Mouse (Mus musculus) neutrophil, adult 5-6 weeks (primary cell): ENCODE data around the gene Olfr1441. TPM values are rescaled to one million over a fixed set of nuclear protein-coding genes. Genes with fewer than 3 reads are reported as not detected.

Experiments
- ATAC-seq: fragments of 151-379, 151-347 bp; 2 replicates; pipeline ENCODE4 v1.8.0; 2017; ENCODE audit warnings: mild to moderate bottlenecking, moderate TSS enrichment; ENCODE audit not compliant: insufficient number of reproducible peaks, poor library complexity, low FRiP score, severe bottlenecking; ENCODE audit errors: extremely low read depth
- total RNA-seq: library from RNA; stranded (forward); fragments of 200-1000 nt; gene quantifications from 2 replicates; pipeline ENCODE4 v1.2.3, GENCODE M21; 2017

Olfr1441 gene
- total RNA-seq = not detected in 2 replicates

- ATAC-seq = no peak
These were observed at the start of gene Olfr1441 for GRCm38 (mm10) chr19:12417361-12417760. Gene Olfr1441 (plus strand): TSS chr19:12417433.

- ATAC-seq = no peak
These were observed 44.2 kb upstream of the Olfr1441 start for GRCm38 (mm10) chr19:12373004-12373403.

GRCm38 (mm10) chr19:12374465-12375025 is 42.7 kb upstream of the Olfr1441 start:
- no peak for ATAC-seq

GRCm38 (mm10) chr19:12386979-12387378 is 30.3 kb upstream of the Olfr1441 start, which contains the start of gene Olfr1440:
Gene Olfr1440 (plus strand): TSS chr19:12387279.
- ATAC-seq = no peak

GRCm38 (mm10) chr19:12413737-12414136 is 3.5 kb upstream of the Olfr1441 start:
- no peak for ATAC-seq

- no peak for ATAC-seq
These were observed 1.1 kb downstream of the Olfr1441 start for GRCm38 (mm10) chr19:12418312-12418711.

GRCm38 (mm10) chr19:12420555-12420954 is 3.3 kb downstream of the Olfr1441 start:
- ATAC-seq = no peak

- ATAC-seq = no peak
These were observed 4.4 kb downstream of the Olfr1441 start for GRCm38 (mm10) chr19:12421680-12422079.

GRCm38 (mm10) chr19:12427101-12427500 is 9.9 kb downstream of the Olfr1441 start:
- ATAC-seq = peak; percentile 73

- ATAC-seq = no peak
These were observed 10.4 kb downstream of the Olfr1441 start, which contains the start of gene Pfpl for GRCm38 (mm10) chr19:12427605-12428004. Gene Pfpl (plus strand): TSS chr19:12427905.

- ATAC-seq = peak; percentile 87
These were observed 15.8 kb downstream of the Olfr1441 start for GRCm38 (mm10) chr19:12433033-12433432.

GRCm38 (mm10) chr19:12435011-12435416 is 17.8 kb downstream of the Olfr1441 start:
- ATAC-seq = peak; percentile 49

GRCm38 (mm10) chr19:12435750-12436524 is 18.7 kb downstream of the Olfr1441 start:
- ATAC-seq = no peak

- ATAC-seq = no peak
These were observed 22.3 kb downstream of the Olfr1441 start for GRCm38 (mm10) chr19:12439581-12439980.

- ATAC-seq = peak; percentile 54; the same call in 1 of the 2 replicates
These were observed 23.0 kb downstream of the Olfr1441 start for GRCm38 (mm10) chr19:12440103-12440725.

- peak; percentile 9; the same call in 1 of the 2 replicates for ATAC-seq
These were observed 25.3 kb downstream of the Olfr1441 start for GRCm38 (mm10) chr19:12442560-12442959.

- ATAC-seq = peak; percentile 63; the same call in 1 of the 2 replicates
These were observed 27.8 kb downstream of the Olfr1441 start for GRCm38 (mm10) chr19:12445014-12445413.

- ATAC-seq = peak; percentile 86
These were observed 40.3 kb downstream of the Olfr1441 start for GRCm38 (mm10) chr19:12457401-12458066.

- no peak for ATAC-seq
These were observed 42.3 kb downstream of the Olfr1441 start for GRCm38 (mm10) chr19:12459516-12459915.
